Mouse (Mus musculus) forebrain, embryonic 11.5 days (tissue): ENCODE measurements around the gene Tfr2. TPM values are rescaled to one million over a fixed set of nuclear protein-coding genes. Genes with fewer than 3 reads are reported as not detected.

ENCODE experiments used
- ATAC-seq: fragments of 200-750 bp; cut with Nextera tagmentation; replicated peaks from 2 replicates; pipeline ENCODE4 v1.8.0; 2017; ENCODE audit warnings: moderate TSS enrichment; ENCODE audit not compliant: low FRiP score
- DNase-seq: peaks from one replicate; pipeline ENCODE4 v3.0.0-alpha.2; 2017; ENCODE audit warnings: low spot score
- H3K27ac ChIP-seq: fragments of 300-500 bp; sonication (generic); 2 replicates; pipeline ENCODE4 v1.5.1; 2014; ENCODE audit warnings: low read depth, low read length
- H3K27me3 ChIP-seq: fragments of 300-500 bp; sonication (generic); 2 replicates; pipeline ENCODE4 v1.6.1; 2014; ENCODE audit warnings: mild to moderate bottlenecking, low read length, mixed read lengths; ENCODE audit not compliant: control insufficient read depth, insufficient read depth
- H3K36me3 ChIP-seq: fragments of 300-500 bp; sonication (generic); 2 replicates; pipeline ENCODE4 v1.6.1; 2014; ENCODE audit warnings: mild to moderate bottlenecking, low read length, moderate library complexity, mixed read lengths; ENCODE audit not compliant: control insufficient read depth, insufficient read depth
- H3K4me1 ChIP-seq: fragments of 300-500 bp; sonication (generic); replicated peaks from 2 replicates; pipeline ENCODE4 v1.6.1; 2014; ENCODE audit warnings: low read length, mixed read lengths; ENCODE audit not compliant: control insufficient read depth, insufficient read depth
- H3K4me2 ChIP-seq: fragments of 300-500 bp; sonication (generic); 2 replicates; pipeline ENCODE4 v1.6.1; 2014; ENCODE audit warnings: low read depth, mild to moderate bottlenecking, low read length, moderate library complexity, mixed read lengths; ENCODE audit not compliant: severe bottlenecking
- H3K4me3 ChIP-seq: fragments of 300-500 bp; sonication (generic); 2 replicates; pipeline ENCODE4 v1.5.1; 2014; ENCODE audit warnings: low read depth, low read length
- H3K9ac ChIP-seq: fragments of 300-500 bp; sonication (generic); 2 replicates; pipeline ENCODE4 v1.6.1; 2014; ENCODE audit warnings: low read length
- H3K9me3 ChIP-seq: fragments of 300-500 bp; sonication (generic); 2 replicates; pipeline ENCODE4 v1.6.1; 2016; ENCODE audit warnings: low read length, mixed read lengths; ENCODE audit not compliant: control insufficient read depth
- WGBS: fragments of 180-500 bp; shearing (Covaris S2); extraction: QIAGEN DNeasy Blood & Tissue Kit; methylation state at CpG from one replicate; pipeline ENCODE4 v1.1.7; 2014; 5-methylcytosine and 5-hydroxymethylcytosine counted together
- polyA plus RNA-seq: library from polyadenylated mRNA; unstranded; fragments of >200 nt; fragmentation: Nextera tagmentation; extraction: Ambion mirVana; gene quantifications from 2 replicates; pipeline ENCODE4 v1.2.1, GENCODE M21; 2014

The Tfr2 gene
- polyA plus RNA-seq, 1 experiment from 2014 or later: 1.2 TPM

DNA sequence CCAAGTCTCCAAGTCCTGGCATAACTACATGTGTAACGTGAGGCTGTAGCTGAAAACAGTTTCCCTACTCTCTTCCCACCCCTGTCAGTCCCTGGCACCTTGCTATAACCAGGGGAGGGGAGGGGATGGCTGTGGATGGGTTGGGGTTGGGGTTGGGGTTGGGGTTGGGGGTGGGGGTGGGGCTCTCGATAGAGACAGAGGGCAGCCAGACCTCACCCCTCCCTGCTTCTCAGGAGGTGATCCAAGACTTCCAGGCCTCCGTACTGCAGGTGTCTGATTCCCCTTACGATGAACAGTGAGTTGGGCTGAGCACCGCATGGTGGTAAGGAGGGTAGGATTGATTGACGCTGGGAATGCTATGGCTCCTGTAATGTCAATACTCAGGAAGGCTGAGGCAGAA, 3.9 kb upstream of the Tfr2 start:
- H3K4me1 ChIP-seq: no peaks in the 10 kb centered on the region
- H3K27me3 ChIP-seq: no peaks in the 10 kb centered on the region
- no peak overlapping the region for H3K27ac ChIP-seq
- H3K4me2 ChIP-seq: no peak overlapping the region
- no peak overlapping the region for H3K4me3 ChIP-seq
- H3K36me3 ChIP-seq: no peaks in the 10 kb centered on the region
- no peak for DNase-seq
- 72% methylated on average over 6 of the region's 6 CpGs for WGBS
- no peak overlapping the region for H3K9ac ChIP-seq
- no peaks in the 10 kb centered on the region for H3K9me3 ChIP-seq
- ATAC-seq: no peak

DNA sequence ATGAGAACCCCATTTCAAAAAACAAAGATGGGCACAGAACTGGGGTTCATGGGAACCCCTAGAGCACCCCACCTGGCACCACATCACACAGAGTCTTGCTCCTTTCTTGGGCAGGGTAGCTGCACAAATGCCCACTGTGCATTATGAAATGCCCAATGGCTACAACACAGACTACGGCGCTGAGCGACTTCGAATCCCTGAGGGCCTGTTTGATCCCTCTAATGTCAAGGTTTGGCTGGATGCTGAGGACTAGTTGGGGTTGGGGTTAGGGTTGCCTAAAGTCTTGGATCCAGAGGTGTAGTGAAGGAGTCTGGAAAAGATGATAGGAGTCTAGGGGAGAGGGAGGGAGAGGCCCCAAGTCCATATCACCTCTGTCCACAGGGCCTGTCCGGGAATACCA, 3.2 kb upstream of the Tfr2 start:
- Histone ChIP-seq H3K9me3 (no peaks in the 10 kb centered on the region), H3K4me3 (no peak overlapping the region), H3K4me2 (no peak overlapping the region), H3K27me3 (no peaks in the 10 kb centered on the region), H3K9ac (no peak overlapping the region), H3K27ac (no peak overlapping the region), H3K36me3 (no peaks in the 10 kb centered on the region), H3K4me1 (no peaks in the 10 kb centered on the region)
- DNase-seq: no peak
- no peak for ATAC-seq
- WGBS: 97% methylated on average over 5 of the region's 5 CpGs

DNA sequence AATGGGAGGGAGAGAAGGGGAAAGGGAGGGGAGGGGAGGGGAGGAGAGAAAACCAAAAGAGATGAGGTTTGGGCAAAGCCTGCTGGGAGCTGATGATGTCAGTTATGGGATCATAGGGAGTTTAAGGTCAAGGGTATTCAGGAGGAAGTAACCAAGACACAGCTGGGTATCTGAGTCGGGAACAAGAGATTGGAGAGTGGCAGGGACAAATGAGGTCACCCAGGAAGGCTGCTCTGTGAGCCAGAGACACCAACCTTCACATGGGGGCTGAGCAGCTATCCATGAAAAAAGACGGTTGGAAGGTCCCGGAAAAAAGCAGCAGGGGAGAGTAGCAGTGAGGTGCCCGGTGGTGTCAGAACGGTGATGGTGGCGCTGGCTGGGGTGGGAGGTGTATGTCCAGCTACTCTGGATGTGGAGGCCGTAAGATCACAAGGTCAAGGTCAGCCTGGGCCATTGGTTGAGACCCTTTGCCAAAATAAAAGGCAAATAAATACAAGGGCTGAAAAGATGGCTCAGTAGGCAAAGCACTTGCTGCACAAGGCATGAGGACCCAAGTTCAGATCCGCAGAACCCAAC, 1.3 kb upstream of the Tfr2 start:
- Histone ChIP-seq H3K27me3 (no peaks in the 10 kb centered on the region), H3K4me2 (no peak overlapping the region), H3K4me1 (no peaks in the 10 kb centered on the region), H3K27ac (no peak overlapping the region), H3K36me3 (no peaks in the 10 kb centered on the region), H3K9ac (no peak overlapping the region), H3K4me3 (no peak overlapping the region), H3K9me3 (no peaks in the 10 kb centered on the region)
- peak; percentile 46 for DNase-seq
- WGBS: 82% methylated on average over 8 of the region's 8 CpGs
- ATAC-seq: no peak

DNA sequence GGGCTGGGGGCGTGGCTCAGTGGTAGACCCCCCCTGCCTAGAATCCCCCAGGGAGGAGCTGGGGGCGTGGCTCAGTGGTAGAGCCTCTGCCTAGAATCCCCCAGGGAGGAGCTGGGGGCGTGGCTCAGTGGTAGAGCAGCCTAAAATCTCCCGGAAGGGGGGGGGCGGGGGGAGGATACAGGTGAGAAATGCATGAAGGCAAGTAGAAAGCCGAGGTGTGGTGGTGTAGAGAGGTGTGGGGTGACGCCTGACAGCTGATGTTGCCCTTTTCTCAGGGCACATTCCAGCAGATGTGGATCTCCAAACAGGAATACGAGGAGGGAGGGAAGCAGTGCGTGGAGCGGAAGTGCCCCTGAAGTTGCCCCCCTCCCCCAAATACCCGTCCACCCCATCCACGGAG, 609 bp upstream of the Tfr2 start:
- no peak overlapping the region for H3K4me3 ChIP-seq
- ATAC-seq: no peak
- no peaks in the 10 kb centered on the region for H3K4me1 ChIP-seq
- no peaks in the 10 kb centered on the region for H3K36me3 ChIP-seq
- no peaks in the 10 kb centered on the region for H3K9me3 ChIP-seq
- H3K4me2 ChIP-seq: no peak overlapping the region
- H3K27me3 ChIP-seq: no peaks in the 10 kb centered on the region
- 77% methylated on average over 12 of the region's 12 CpGs for WGBS
- no peak for DNase-seq
- H3K9ac ChIP-seq: no peak overlapping the region
- no peak overlapping the region for H3K27ac ChIP-seq

DNA sequence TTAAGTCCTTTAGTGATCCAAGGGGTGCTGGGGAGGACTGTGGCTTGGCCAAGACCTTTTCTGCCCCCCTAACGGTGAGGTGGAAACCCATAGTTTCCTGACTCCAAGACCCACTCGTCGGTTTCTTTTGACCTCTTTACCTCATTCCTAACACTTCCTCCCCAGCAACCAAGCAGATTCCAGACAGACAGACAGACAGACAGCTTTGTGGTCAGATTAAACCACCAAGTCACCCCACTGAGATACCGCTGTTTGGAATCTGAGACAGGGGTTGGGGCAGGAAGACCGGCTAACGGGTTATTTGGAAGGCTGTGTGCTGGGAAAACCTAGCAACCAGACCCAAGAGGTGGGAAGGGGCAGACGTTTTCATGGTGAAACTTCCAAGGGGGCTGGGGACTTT, 541 bp downstream of the Tfr2 start:
- no peaks in the 10 kb centered on the region for H3K9me3 ChIP-seq
- no peaks in the 10 kb centered on the region for H3K27me3 ChIP-seq
- no peak overlapping the region for H3K4me2 ChIP-seq
- no peak overlapping the region for H3K9ac ChIP-seq
- H3K27ac ChIP-seq: no peak overlapping the region
- ATAC-seq: no peak
- H3K4me1 ChIP-seq: no peaks in the 10 kb centered on the region; the same call in 1 of the 2 replicates
- DNase-seq: no peak
- H3K36me3 ChIP-seq: no peaks in the 10 kb centered on the region
- no peak overlapping the region for H3K4me3 ChIP-seq
- 65% methylated on average over 7 of the region's 7 CpGs for WGBS

DNA sequence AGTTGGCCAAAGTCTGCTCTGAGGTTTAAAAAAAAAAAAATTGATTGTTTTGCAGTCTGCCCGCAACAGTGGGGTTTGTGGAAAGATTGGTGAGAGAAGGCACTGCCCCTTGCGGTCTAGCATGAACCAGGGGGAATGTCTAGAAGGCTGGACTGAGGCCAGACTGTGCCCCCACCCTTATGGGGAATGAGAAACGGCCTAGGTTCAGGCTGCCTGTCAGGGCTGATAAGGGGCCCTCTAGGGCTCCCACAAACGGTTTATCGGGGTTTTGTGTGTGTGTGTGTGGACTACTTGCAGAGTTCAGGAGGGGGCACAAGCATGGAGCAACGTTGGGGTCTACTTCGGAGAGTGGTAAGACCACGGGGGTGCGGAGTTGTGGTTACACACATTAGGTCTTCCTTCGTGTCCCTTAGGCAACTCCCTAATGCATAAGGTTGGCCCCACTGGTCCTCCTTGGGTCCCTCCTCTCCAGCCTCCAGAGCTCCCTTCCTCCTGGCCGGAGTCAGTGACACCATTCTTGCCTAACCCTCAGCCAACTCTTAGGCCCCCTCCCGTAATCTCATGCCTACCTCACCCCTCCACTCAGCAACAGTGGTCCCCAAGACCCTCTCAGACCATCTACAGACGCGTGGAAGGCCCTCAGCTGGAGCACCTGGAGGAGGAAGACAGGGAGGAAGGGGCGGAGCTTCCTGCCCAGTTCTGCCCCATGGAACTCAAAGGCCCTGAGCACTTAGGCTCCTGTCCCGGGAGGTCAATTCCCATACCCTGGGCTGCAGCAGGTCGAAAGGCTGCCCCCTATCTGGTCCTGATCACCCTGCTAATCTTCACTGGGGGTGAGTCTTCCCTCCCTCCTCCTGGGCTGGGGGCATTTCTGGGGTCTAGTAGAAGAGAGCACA, 1.3 kb downstream of the Tfr2 start:
- Histone ChIP-seq H3K27me3 (no peaks in the 10 kb centered on the region), H3K36me3 (no peaks in the 10 kb centered on the region), H3K9ac (no peak overlapping the region), H3K27ac (no peak overlapping the region), H3K4me2 (no peak overlapping the region), H3K4me3 (no peak overlapping the region), H3K9me3 (no peaks in the 10 kb centered on the region), H3K4me1 (no peaks in the 10 kb centered on the region; the same call in 1 of the 2 replicates)
- ATAC-seq (no peak), DNase-seq (no peak)
- 81% methylated on average over 17 of the region's 17 CpGs for WGBS

DNA sequence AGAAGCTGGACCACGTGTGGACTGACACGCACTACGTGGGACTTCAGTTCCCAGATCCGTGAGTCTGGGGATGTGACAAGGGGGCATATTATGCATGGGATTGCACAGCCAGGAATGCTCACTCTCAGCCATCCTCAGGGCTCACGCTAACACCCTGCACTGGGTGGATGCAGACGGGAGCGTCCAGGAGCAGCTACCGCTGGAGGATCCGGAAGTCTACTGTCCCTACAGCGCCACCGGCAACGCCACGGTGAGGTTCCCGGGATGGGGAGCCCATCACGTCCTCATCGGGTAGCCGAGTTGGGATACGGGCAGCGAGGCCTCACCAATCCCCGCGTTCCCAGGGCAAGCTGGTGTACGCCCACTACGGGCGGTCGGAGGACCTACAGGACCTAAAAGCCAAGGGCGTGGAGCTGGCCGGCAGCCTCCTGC, 4.8 kb downstream of the Tfr2 start:
- no peak overlapping the region for H3K27ac ChIP-seq
- peak overlapping the region; percentile 30 for H3K9ac ChIP-seq
- H3K4me1 ChIP-seq: no peaks in the 10 kb centered on the region; the same call in 1 of the 2 replicates
- 5% methylated on average over 27 of the region's 27 CpGs for WGBS
- no peaks in the 10 kb centered on the region for H3K36me3 ChIP-seq
- peak overlapping the region; percentile 5; the same call in 1 of the 2 replicates for H3K4me3 ChIP-seq
- ATAC-seq (no peak), DNase-seq (peak; percentile 71)
- peak overlapping the region; percentile 43 for H3K4me2 ChIP-seq
- no peaks in the 10 kb centered on the region for H3K27me3 ChIP-seq
- H3K9me3 ChIP-seq: no peaks in the 10 kb centered on the region

DNA sequence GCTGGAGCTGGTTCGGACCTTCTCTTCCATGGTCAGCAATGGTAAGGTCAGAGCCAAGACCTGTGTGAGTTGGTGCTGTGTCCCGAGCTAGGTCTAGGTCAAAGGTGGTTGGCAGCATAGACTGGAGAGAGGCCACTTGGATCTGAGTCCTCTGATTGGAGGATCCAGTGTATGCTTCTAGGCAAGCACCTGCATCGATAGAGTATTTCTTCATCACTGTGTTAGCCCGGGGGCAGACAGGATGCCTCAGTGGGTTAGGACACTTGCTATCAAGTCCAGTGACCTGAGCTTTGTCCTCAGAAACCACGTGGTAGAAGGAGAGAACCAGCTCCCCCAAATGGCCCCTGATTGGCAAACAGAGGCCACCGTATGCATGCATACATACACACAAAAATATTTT, 10.6 kb downstream of the Tfr2 start:
- 83% methylated on average over 6 of the region's 6 CpGs for WGBS

More for the DNA sequence above, 10.6 kb downstream of the Tfr2 start:
- DNase-seq (no peak), ATAC-seq (no peak)
- Histone ChIP-seq H3K27me3 (peaks cover 3% of the 10 kb centered on the region; the same call in 1 of the 2 replicates), H3K9ac (no peak overlapping the region), H3K9me3 (no peaks in the 10 kb centered on the region), H3K4me1 (no peaks in the 10 kb centered on the region), H3K4me3 (no peak overlapping the region), H3K4me2 (no peak overlapping the region), H3K36me3 (no peaks in the 10 kb centered on the region), H3K27ac (no peak overlapping the region)
